32 mouse cellular contexts compared by ENCODE assay signal in genomic region chr15:78133389-78133788, GRCm38 (mm10). TPM values are rescaled to one million over a fixed set of nuclear protein-coding genes. Genes with fewer than 3 reads are reported as not detected.
DNase-seq lines count a peak whose midpoint lies in the region; ATAC-seq and TF ChIP-seq lines count a peak whose summit lies in the region.
"Had no signal": no experiment of that assay in that cellular context is flagged by ENCODE, and none has a peak within 500 bp of the region (broad histone marks: within the 10 kb centered on the region; RNA-seq: fewer than 3 reads in every experiment).

No protein-coding gene starts in this region.

- ATAC-seq in hindbrain, embryonic 16.5 days, result no peak
- no peak for ATAC-seq in midbrain, embryonic 16.5 days
- 0 out of 2 replicates have a peak, but pooled peaks have one; percentile 15 for ATAC-seq in hindbrain, postnatal 0 days
- peak; percentile 56; the same call in 1 of the 2 replicates for ATAC-seq in neural tube, embryonic 13.5 days (ENCODE audit: low read depth)
- ATAC-seq in intestine, embryonic 16.5 days, result no peak
- ATAC-seq: CD4-positive, CD25-positive, alpha-beta regulatory T cell, adult 4 months; forebrain, embryonic 15.5 days; intestine, embryonic 15.5 days had no signal

- H3K4me3 ChIP-seq in hindbrain, embryonic 10.5 days, result no peak overlapping the region
- no peak overlapping the region for H3K4me3 ChIP-seq in hindbrain, embryonic 16.5 days (ENCODE audit: low read length)
- H3K4me3 ChIP-seq in midbrain, embryonic 10.5 days, result no peak overlapping the region
- H3K4me3 ChIP-seq in midbrain, embryonic 16.5 days (ENCODE audit: low read depth, low read length), result no peak overlapping the region
- no peak overlapping the region for H3K4me3 ChIP-seq in hindbrain, postnatal 0 days (ENCODE audit: low read length)
- no peak overlapping the region for H3K4me3 ChIP-seq in neural tube, embryonic 13.5 days
- H3K4me3 ChIP-seq in intestine, embryonic 16.5 days (ENCODE audit: low read length), result no peak overlapping the region
- H3K4me3 ChIP-seq: embryonic facial prominence, embryonic 10.5 days; embryonic facial prominence, embryonic 13.5 days; erythroblast, embryonic 14.5 days; forebrain, embryonic 12.5 days; forebrain, embryonic 15.5 days; heart, adult 2 months; heart, embryonic 10.5 days; heart, embryonic 13.5 days; intestine, embryonic 15.5 days had no signal

- no peaks in the 10 kb centered on the region for H3K9me3 ChIP-seq in hindbrain, embryonic 10.5 days
- no peaks in the 10 kb centered on the region for H3K9me3 ChIP-seq in hindbrain, embryonic 16.5 days (ENCODE audit: control insufficient read depth, low read length)
- H3K9me3 ChIP-seq in midbrain, embryonic 10.5 days (replicated peaks), result no peaks in the 10 kb centered on the region
- H3K9me3 ChIP-seq in midbrain, embryonic 16.5 days (replicated peaks; ENCODE audit: control insufficient read depth, low read length, poor library complexity, severe bottlenecking), result no peaks in the 10 kb centered on the region
- H3K9me3 ChIP-seq in hindbrain, postnatal 0 days (ENCODE audit: low read length), result no peaks in the 10 kb centered on the region
- H3K9me3 ChIP-seq in neural tube, embryonic 13.5 days, result no peaks in the 10 kb centered on the region
- no peaks in the 10 kb centered on the region for H3K9me3 ChIP-seq in intestine, embryonic 16.5 days (ENCODE audit: control insufficient read depth, low read length)
- H3K9me3 ChIP-seq: embryonic facial prominence, embryonic 10.5 days; embryonic facial prominence, embryonic 13.5 days; forebrain, embryonic 12.5 days; forebrain, embryonic 15.5 days; heart, embryonic 10.5 days; heart, embryonic 13.5 days; intestine, embryonic 15.5 days had no signal

- H3K27ac ChIP-seq in hindbrain, embryonic 10.5 days, result peak overlapping the region; percentile 31; the same call in 1 of the 2 replicates
- H3K27ac ChIP-seq in hindbrain, embryonic 16.5 days (ENCODE audit: low read depth, low read length), result no peak overlapping the region
- H3K27ac ChIP-seq in midbrain, embryonic 10.5 days (replicated peaks), result peak overlapping the region; percentile 19; the same call in 1 of the 2 replicates
- no peak overlapping the region for H3K27ac ChIP-seq in midbrain, embryonic 16.5 days (ENCODE audit: low read length)
- no peak overlapping the region for H3K27ac ChIP-seq in hindbrain, postnatal 0 days
- H3K27ac ChIP-seq in neural tube, embryonic 13.5 days (replicated peaks), result no peak overlapping the region
- H3K27ac ChIP-seq in intestine, embryonic 16.5 days (ENCODE audit: low read length), result no peak overlapping the region
- H3K27ac ChIP-seq: embryonic facial prominence, embryonic 10.5 days; embryonic facial prominence, embryonic 13.5 days; forebrain, embryonic 12.5 days; forebrain, embryonic 15.5 days; heart, adult 2 months; heart, embryonic 10.5 days; heart, embryonic 13.5 days; intestine, embryonic 15.5 days had no signal

- WGBS in hindbrain, embryonic 10.5 days, result 23% methylated on average over 2 of the region's 2 CpGs
- WGBS in hindbrain, embryonic 16.5 days, result 16% methylated on average over 2 of the region's 2 CpGs
- 40% methylated on average over 2 of the region's 2 CpGs for WGBS in midbrain, embryonic 10.5 days
- 16% methylated on average over 2 of the region's 2 CpGs for WGBS in midbrain, embryonic 16.5 days
- 19% methylated on average over 2 of the region's 2 CpGs for WGBS in hindbrain, postnatal 0 days
- 16% methylated on average over 2 of the region's 2 CpGs for WGBS in neural tube, embryonic 13.5 days
- WGBS in intestine, embryonic 16.5 days, result 59% methylated on average over 2 of the region's 2 CpGs

- H3K9ac ChIP-seq in hindbrain, embryonic 16.5 days (ENCODE audit: low read depth, low read length), result no peak overlapping the region
- H3K9ac ChIP-seq in midbrain, embryonic 16.5 days (ENCODE audit: low read depth, low read length), result no peak overlapping the region
- no peak overlapping the region for H3K9ac ChIP-seq in hindbrain, postnatal 0 days (replicated peaks; ENCODE audit: low read length)
- H3K9ac ChIP-seq in neural tube, embryonic 13.5 days, result peak overlapping the region; percentile 22; the same call in 1 of the 2 replicates
- H3K9ac ChIP-seq in intestine, embryonic 16.5 days (ENCODE audit: low read depth, low read length), result no peak overlapping the region
- H3K9ac ChIP-seq: embryonic facial prominence, embryonic 13.5 days; forebrain, embryonic 12.5 days; forebrain, embryonic 15.5 days; heart, embryonic 13.5 days; intestine, embryonic 15.5 days had no signal

- no peak for TF ChIP-seq CTCF in hindbrain, postnatal 0 days (IDR thresholded peaks at IDR 0.05; ENCODE audit: low read depth)

- DNase-seq in hindbrain, embryonic 10.5 days (ENCODE audit: low spot score), result no peak
- no peak for DNase-seq in midbrain, embryonic 10.5 days (ENCODE audit: low spot score)
- DNase-seq in hindbrain, postnatal 0 days (ENCODE audit: low spot score), result no peak
- DNase-seq: adrenal gland, adult 2 months; adrenal gland, postnatal 14 days; cerebellum, adult 11 months; cerebellum, adult 2 months; cerebellum, adult 9-11 months; cerebellum, postnatal 25 days; gastrocnemius, postnatal 36 days; heart, adult 2 months; heart, postnatal 14 days; heart, postnatal 4 days; kidney, adult 18-20 months had no signal

- no peak overlapping the region for H3K4me2 ChIP-seq in hindbrain, embryonic 16.5 days (ENCODE audit: low read length)
- H3K4me2 ChIP-seq in midbrain, embryonic 16.5 days (ENCODE audit: low read length), result no peak overlapping the region
- H3K4me2 ChIP-seq in hindbrain, postnatal 0 days (ENCODE audit: low read depth, low read length), result no peak overlapping the region
- no peak overlapping the region for H3K4me2 ChIP-seq in neural tube, embryonic 13.5 days
- H3K4me2 ChIP-seq in intestine, embryonic 16.5 days (ENCODE audit: low read depth, low read length), result no peak overlapping the region
- H3K4me2 ChIP-seq: embryonic facial prominence, embryonic 13.5 days; forebrain, embryonic 12.5 days; forebrain, embryonic 15.5 days; heart, embryonic 13.5 days; intestine, embryonic 15.5 days had no signal

- no peaks in the 10 kb centered on the region for H3K36me3 ChIP-seq in hindbrain, embryonic 10.5 days
- no peaks in the 10 kb centered on the region for H3K36me3 ChIP-seq in hindbrain, embryonic 16.5 days (ENCODE audit: control insufficient read depth, insufficient read depth, low read length)
- no peaks in the 10 kb centered on the region for H3K36me3 ChIP-seq in midbrain, embryonic 10.5 days
- no peaks in the 10 kb centered on the region for H3K36me3 ChIP-seq in midbrain, embryonic 16.5 days (ENCODE audit: control insufficient read depth, insufficient read depth, low read length)
- H3K36me3 ChIP-seq in hindbrain, postnatal 0 days (ENCODE audit: insufficient read depth, low read length), result no peaks in the 10 kb centered on the region
- H3K36me3 ChIP-seq in neural tube, embryonic 13.5 days, result no peaks in the 10 kb centered on the region
- no peaks in the 10 kb centered on the region for H3K36me3 ChIP-seq in intestine, embryonic 16.5 days (ENCODE audit: control insufficient read depth, insufficient read depth, low read length)
- H3K36me3 ChIP-seq: embryonic facial prominence, embryonic 10.5 days; embryonic facial prominence, embryonic 13.5 days; forebrain, embryonic 12.5 days; forebrain, embryonic 15.5 days; heart, embryonic 10.5 days; heart, embryonic 13.5 days; intestine, embryonic 15.5 days had no signal

- H3K4me1 ChIP-seq in hindbrain, embryonic 10.5 days (replicated peaks), result peaks cover 25% of the 10 kb centered on the region
- no peaks in the 10 kb centered on the region for H3K4me1 ChIP-seq in hindbrain, embryonic 16.5 days (ENCODE audit: control insufficient read depth, insufficient read depth, low read depth, low read length)
- H3K4me1 ChIP-seq in midbrain, embryonic 10.5 days, result peaks cover 26% of the 10 kb centered on the region
- peaks cover 4% of the 10 kb centered on the region; the same call in 1 of the 2 replicates for H3K4me1 ChIP-seq in midbrain, embryonic 16.5 days (ENCODE audit: control insufficient read depth, insufficient read depth, low read length)
- H3K4me1 ChIP-seq in hindbrain, postnatal 0 days (ENCODE audit: insufficient read depth, low read length), result no peaks in the 10 kb centered on the region
- H3K4me1 ChIP-seq in neural tube, embryonic 13.5 days (replicated peaks), result peaks cover 9% of the 10 kb centered on the region
- H3K4me1 ChIP-seq in intestine, embryonic 16.5 days (ENCODE audit: control insufficient read depth, insufficient read depth, low read length), result no peaks in the 10 kb centered on the region
- H3K4me1 ChIP-seq: embryonic facial prominence, embryonic 13.5 days; forebrain, embryonic 15.5 days; heart, embryonic 10.5 days; heart, embryonic 13.5 days; intestine, embryonic 15.5 days had no signal

- peaks cover 5% of the 10 kb centered on the region; the same call in 1 of the 2 replicates for H3K27me3 ChIP-seq in hindbrain, embryonic 10.5 days (ENCODE audit: insufficient read depth, poor library complexity, severe bottlenecking)
- no peaks in the 10 kb centered on the region for H3K27me3 ChIP-seq in hindbrain, embryonic 16.5 days (replicated peaks; ENCODE audit: control insufficient read depth, insufficient read depth, low read length)
- H3K27me3 ChIP-seq in midbrain, embryonic 10.5 days (ENCODE audit: low read depth, poor library complexity, severe bottlenecking), result no peaks in the 10 kb centered on the region
- H3K27me3 ChIP-seq in midbrain, embryonic 16.5 days (ENCODE audit: control insufficient read depth, insufficient read depth, low read depth, low read length), result no peaks in the 10 kb centered on the region
- H3K27me3 ChIP-seq in hindbrain, postnatal 0 days (ENCODE audit: insufficient read depth, low read length), result no peaks in the 10 kb centered on the region
- H3K27me3 ChIP-seq in neural tube, embryonic 13.5 days, result 0 out of 2 replicates have a peak, but pooled peaks cover 4% of the 10 kb centered on the region
- H3K27me3 ChIP-seq in intestine, embryonic 16.5 days (replicated peaks; ENCODE audit: control insufficient read depth, insufficient read depth, low read length), result no peaks in the 10 kb centered on the region
- H3K27me3 ChIP-seq: forebrain, embryonic 15.5 days; intestine, embryonic 15.5 days had no signal

RNA-seq across cellular contexts. Expression of gene Cacng2, which starts 13.6 kb away (rescaled TPM):
- 0.24 and 0.92 TPM in 2 replicates for polyA plus RNA-seq in hindbrain, embryonic 10.5 days (2016; fragmentation: Nextera tagmentation; extraction: Ambion mirVana)
- 15.7 TPM in 2 replicates for polyA plus RNA-seq in hindbrain, embryonic 16.5 days (2015; fragmentation: Nextera tagmentation; extraction: Ambion mirVana)
- 0.22 and 0.60 TPM in 2 replicates for polyA plus RNA-seq in midbrain, embryonic 10.5 days (2016; fragmentation: Nextera tagmentation; extraction: Ambion mirVana)
- polyA plus RNA-seq in midbrain, embryonic 16.5 days (2015; fragmentation: Nextera tagmentation; extraction: Ambion mirVana), result 13.4 and 13.6 TPM in 2 replicates
- 22.5 and 24.4 TPM in 2 replicates for total RNA-seq in hindbrain, postnatal 0 days (2014; rRNA removed)
- 19.8 and 21.6 TPM in 2 replicates for polyA plus RNA-seq in hindbrain, postnatal 0 days (2015; fragmentation: Nextera tagmentation; extraction: Ambion mirVana)
- polyA plus RNA-seq in neural tube, embryonic 13.5 days (2015; fragmentation: Nextera tagmentation; extraction: Ambion mirVana), result 9.4 and 10.6 TPM in 2 replicates
- polyA plus RNA-seq in intestine, embryonic 16.5 days (2015; fragmentation: Nextera tagmentation; extraction: Ambion mirVana), result 0.06 and 0.07 TPM in 2 replicates
- total RNA-seq: common myeloid progenitor, adult 5-6 weeks; gastrocnemius, adult 8-10 months; gastrocnemius, postnatal 36 days; granulocyte monocyte progenitor cell, adult 5-6 weeks; heart, adult 2 months; heart, postnatal 14 days; heart, postnatal 4 days; MEL had no signal
- polyA plus RNA-seq: CD4-positive, CD25-positive, alpha-beta regulatory T cell, adult 4 months; erythroblast, embryonic 14.5 days; heart, adult 2 months; heart, embryonic 10.5 days; heart, embryonic 13.5 days; heart, embryonic 16.5 days had no signal

RNA-seq across cellular contexts. Expression of gene Ift27, which starts 40.5 kb away (rescaled TPM):
- polyA plus RNA-seq in hindbrain, embryonic 10.5 days (2016; fragmentation: Nextera tagmentation; extraction: Ambion mirVana), result 156 and 171 TPM in 2 replicates
- polyA plus RNA-seq in hindbrain, embryonic 16.5 days (2015; fragmentation: Nextera tagmentation; extraction: Ambion mirVana), result 108 and 111 TPM in 2 replicates
- 172 and 181 TPM in 2 replicates for polyA plus RNA-seq in midbrain, embryonic 10.5 days (2016; fragmentation: Nextera tagmentation; extraction: Ambion mirVana)
- 90.0 and 104 TPM in 2 replicates for polyA plus RNA-seq in midbrain, embryonic 16.5 days (2015; fragmentation: Nextera tagmentation; extraction: Ambion mirVana)
- 38.5 and 38.8 TPM in 2 replicates for total RNA-seq in hindbrain, postnatal 0 days (2014; rRNA removed)
- 122 and 123 TPM in 2 replicates for polyA plus RNA-seq in hindbrain, postnatal 0 days (2015; fragmentation: Nextera tagmentation; extraction: Ambion mirVana)
- 88.5 and 96.9 TPM in 2 replicates for polyA plus RNA-seq in neural tube, embryonic 13.5 days (2015; fragmentation: Nextera tagmentation; extraction: Ambion mirVana)
- polyA plus RNA-seq in intestine, embryonic 16.5 days (2015; fragmentation: Nextera tagmentation; extraction: Ambion mirVana), result 51.7 and 57.4 TPM in 2 replicates

Comparison
In these comparisons a context has a peak if more than half of its experiments do, and no peak if none do; other contexts are left out.
1. H3K27ac ChIP-seq: peak in hindbrain, embryonic 10.5 days (single experiment) and midbrain, embryonic 10.5 days (single experiment); none in hindbrain, embryonic 16.5 days (single experiment), midbrain, embryonic 16.5 days (single experiment), hindbrain, postnatal 0 days (single experiment), neural tube, embryonic 13.5 days (single experiment) and intestine, embryonic 16.5 days (single experiment).
2. ATAC-seq: peak in hindbrain, postnatal 0 days (single experiment) and neural tube, embryonic 13.5 days (single experiment); none in hindbrain, embryonic 16.5 days (single experiment), midbrain, embryonic 16.5 days (single experiment) and intestine, embryonic 16.5 days (single experiment).